Mouse (Mus musculus): ENCODE results near the gene Fat2.

DNA sequence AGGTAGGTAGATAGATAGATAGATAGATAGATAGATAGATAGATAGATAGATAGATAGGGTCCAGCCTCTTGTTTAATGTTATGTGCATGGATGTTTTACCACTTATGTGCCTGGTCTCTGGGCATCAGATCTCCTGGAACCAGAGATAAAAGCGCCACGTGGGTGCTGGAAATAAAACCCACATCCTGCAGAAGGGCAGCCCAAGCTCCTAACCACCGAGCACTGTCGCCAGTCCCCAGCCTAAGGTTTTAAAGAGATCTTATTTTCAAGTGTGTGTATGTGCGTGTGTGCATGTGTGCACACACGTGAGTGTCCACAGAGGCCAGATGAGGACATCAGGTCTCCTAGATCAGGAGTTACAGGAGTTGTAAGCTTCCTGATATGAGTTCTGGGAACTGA lies 105.3 kb downstream of the Fat2 start:
- TF ChIP-seq POLR2A (IDR thresholded peaks at IDR 0.05; ENCODE audit: borderline replicate concordance, low read depth, low read length) (no peak), CTCF (IDR thresholded peaks at IDR 0.05; ENCODE audit: low read depth, low read length) (no peak)
